Mouse (Mus musculus): ENCODE results near the gene Palm2. TPM values are rescaled to one million over a fixed set of nuclear protein-coding genes. Genes with fewer than 3 reads are reported as not detected.

Palm2 gene
- total and polyA plus RNA-seq, 3 experiments, result not detected

GRCm38 (mm10) chr4:57574646-57575045 is 140.6 kb downstream of the Palm2 start:
- H3K36me3 ChIP-seq (ENCODE audit: control insufficient read depth in 1 of 2, insufficient read depth in 2 of 2, low read length in 2 of 2), result no peaks in the 10 kb centered on the region
- H3K4me3 ChIP-seq (ENCODE audit: control insufficient read depth in 1 of 2, insufficient read depth in 1 of 2, low read depth in 2 of 2, low read length in 2 of 2), result no peak overlapping the region
- no peaks in the 10 kb centered on the region for H3K4me1 ChIP-seq (ENCODE audit: control insufficient read depth in 1 of 2, insufficient read depth in 2 of 2, low read length in 2 of 2)
- no peak for TF ChIP-seq CTCF (IDR thresholded peaks at IDR 0.05 in 2 of 3, conservative IDR thresholded peaks at IDR 0.05 in 1 of 3; ENCODE audit: control insufficient read depth in 1 of 3, insufficient read depth in 1 of 3, low read depth in 2 of 3, low read length in 3 of 3, poor library complexity in 1 of 3, severe bottlenecking in 1 of 3)
- TF ChIP-seq JUND (IDR thresholded peaks at IDR 0.05; ENCODE audit: low read depth, low read length), result no peak
- no peak for TF ChIP-seq RCOR1 (IDR thresholded peaks at IDR 0.05; ENCODE audit: low read depth, low read length)
- TF ChIP-seq TAL1 (IDR thresholded peaks at IDR 0.05; ENCODE audit: low read length), result no peak
- no peak for TF ChIP-seq ZMIZ1 (IDR thresholded peaks at IDR 0.05; ENCODE audit: low read depth, low read length)
- TF ChIP-seq NRF1 (IDR thresholded peaks at IDR 0.05; ENCODE audit: insufficient read depth, low read depth, low read length, poor library complexity, severe bottlenecking), result no peak
- no peak for TF ChIP-seq MAZ (IDR thresholded peaks at IDR 0.05; ENCODE audit: low read depth, low read length)
- no peak for TF ChIP-seq MXI1 (IDR thresholded peaks at IDR 0.05; ENCODE audit: low read depth, low read length)
- no peak for TF ChIP-seq USF2 (IDR thresholded peaks at IDR 0.05; ENCODE audit: borderline replicate concordance in 1 of 2, insufficient read depth in 1 of 2, low read depth in 1 of 2, low read length in 2 of 2)
- TF ChIP-seq USF1 (IDR thresholded peaks at IDR 0.05; ENCODE audit: low read depth, low read length), result no peak
- no peak for TF ChIP-seq MEF2A (IDR thresholded peaks at IDR 0.05; ENCODE audit: extremely low read depth, insufficient replicate concordance, low read depth, low read length, poor library complexity, severe bottlenecking)
- no peak for TF ChIP-seq NELFE (IDR thresholded peaks at IDR 0.05; ENCODE audit: low read depth, low read length)
- no peak for TF ChIP-seq GATA1 (IDR thresholded peaks at IDR 0.05; ENCODE audit: low read depth, low read length)
- no peak for TF ChIP-seq MAX (IDR thresholded peaks at IDR 0.05; ENCODE audit: low read length)
- TF ChIP-seq TBP (IDR thresholded peaks at IDR 0.05; ENCODE audit: low read depth, low read length), result no peak
- TF ChIP-seq EP300 (IDR thresholded peaks at IDR 0.05; ENCODE audit: low read depth in 1 of 2, low read length in 2 of 2), result no peak
- no peak for TF ChIP-seq ZKSCAN1 (IDR thresholded peaks at IDR 0.05; ENCODE audit: low read depth, low read length)
- DNase-seq (ENCODE audit: low read depth, low spot score), result no peak
- no peaks in the 10 kb centered on the region; a peak in 1 of 4 replicates for H3K27me3 ChIP-seq (ENCODE audit: control insufficient read depth in 1 of 2, insufficient read depth in 2 of 2, low read length in 2 of 2)
- no peak overlapping the region for H3K9ac ChIP-seq (ENCODE audit: control insufficient read depth, low read depth, low read length, poor library complexity, severe bottlenecking)
- no peaks in the 10 kb centered on the region for H3K79me2 ChIP-seq (ENCODE audit: control insufficient read depth, insufficient read depth, low read length, poor library complexity)
- no peaks in the 10 kb centered on the region for H3K9me3 ChIP-seq (replicated peaks; ENCODE audit: insufficient read depth, low read length)
- H3K27ac ChIP-seq (ENCODE audit: control insufficient read depth, low read depth, low read length), result no peak overlapping the region

- H3K4me1 ChIP-seq (ENCODE audit: control insufficient read depth in 1 of 2, insufficient read depth in 2 of 2, low read length in 2 of 2), result no peaks in the 10 kb centered on the region
- H3K36me3 ChIP-seq (ENCODE audit: control insufficient read depth in 1 of 2, insufficient read depth in 2 of 2, low read length in 2 of 2), result no peaks in the 10 kb centered on the region
- H3K4me3 ChIP-seq (ENCODE audit: control insufficient read depth in 1 of 2, insufficient read depth in 1 of 2, low read depth in 2 of 2, low read length in 2 of 2), result no peak overlapping the region
- no peaks in the 10 kb centered on the region for H3K79me2 ChIP-seq (ENCODE audit: control insufficient read depth, insufficient read depth, low read length, poor library complexity)
- H3K27me3 ChIP-seq (ENCODE audit: control insufficient read depth in 1 of 2, insufficient read depth in 2 of 2, low read length in 2 of 2), result no peaks in the 10 kb centered on the region; a peak in 1 of 4 replicates
- H3K9me3 ChIP-seq (replicated peaks; ENCODE audit: insufficient read depth, low read length), result no peaks in the 10 kb centered on the region
- no peak for DNase-seq (ENCODE audit: low read depth, low spot score)
- H3K9ac ChIP-seq (ENCODE audit: control insufficient read depth, low read depth, low read length, poor library complexity, severe bottlenecking), result no peak overlapping the region
- H3K27ac ChIP-seq (ENCODE audit: control insufficient read depth, low read depth, low read length), result no peak overlapping the region
- no peak for TF ChIP-seq CTCF (IDR thresholded peaks at IDR 0.05 in 2 of 3, conservative IDR thresholded peaks at IDR 0.05 in 1 of 3; ENCODE audit: control insufficient read depth in 1 of 3, insufficient read depth in 1 of 3, low read depth in 2 of 3, low read length in 3 of 3, poor library complexity in 1 of 3, severe bottlenecking in 1 of 3)
- TF ChIP-seq ZKSCAN1 (IDR thresholded peaks at IDR 0.05; ENCODE audit: low read depth, low read length), result no peak
These were observed 141.6 kb downstream of the Palm2 start for GRCm38 (mm10) chr4:57575686-57576085.

All from MEL (cell line).